Mouse (Mus musculus): ENCODE results near the gene 4930442H23Rik.

DNA sequence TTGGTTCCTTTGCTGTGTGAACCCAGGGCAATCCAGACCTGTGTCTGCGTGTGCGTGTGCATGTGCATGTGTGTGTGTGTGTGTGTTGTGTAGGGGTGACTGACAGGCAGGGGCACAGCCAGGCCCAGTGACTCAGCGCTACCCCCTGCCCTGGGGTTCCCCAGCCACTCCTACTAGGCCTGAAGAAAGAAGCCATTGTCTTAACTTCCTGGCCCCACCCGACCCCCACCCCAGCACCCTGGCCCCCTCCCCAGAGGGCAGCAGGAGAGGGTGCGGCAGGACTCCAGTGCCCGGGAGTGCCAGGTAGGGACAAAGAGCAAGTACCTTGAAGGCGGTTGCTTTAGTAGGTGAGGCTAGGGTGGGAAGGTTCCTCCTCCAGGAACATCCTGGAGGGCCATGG is 37.9 kb downstream of the 4930442H23Rik start:
- TF ChIP-seq CTCF (conservative IDR thresholded peaks at IDR 0.05; ENCODE audit: low read length) (no peak), POU5F1 (IDR thresholded peaks at IDR 0.05; ENCODE audit: borderline replicate concordance, low read length) (no peak), NANOG (IDR thresholded peaks at IDR 0.05; ENCODE audit: borderline replicate concordance, low read length) (no peak)
